Mouse (Mus musculus): ENCODE measurements at regions not wholly inside any gene's neighbourhood (a gene's known extent, or its start where the extent isn't known, plus 50 kb on each side); places are given as distances from the start of the nearest gene placed in this dataset.

GRCm38 (mm10) chr16:26235239-26235638, 129.7 kb upstream of the P3h2 start:
- TF ChIP-seq CTCF (conservative IDR thresholded peaks at IDR 0.05; ENCODE audit: insufficient read depth, insufficient read length, low read depth, low read length) (no peak), POLR2A (IDR thresholded peaks at IDR 0.05; ENCODE audit: low read depth, low read length) (no peak)
